Mouse (Mus musculus) MEL (cell line): ENCODE data around the gene Edc3. TPM values are rescaled to one million over a fixed set of nuclear protein-coding genes. Genes with fewer than 3 reads are reported as not detected.

ENCODE experiments used
- DNase-seq: peaks from one replicate; pipeline ENCODE4 v3.0.0; 2011; ENCODE audit warnings: low read depth, low spot score
- H3K27ac ChIP-seq: 2 replicates; pipeline ENCODE4 v1.5.1; 2012; ENCODE audit warnings: low read depth, mild to moderate bottlenecking, control low read depth, low read length, moderate library complexity; ENCODE audit not compliant: control insufficient read depth
- H3K27me3 ChIP-seq, 2 experiments: fragments of 150-350 bp in 1 of 2; sonication (generic) in 1 of 2; 2 replicates each; pipeline ENCODE4 v1.6.1; 2012; ENCODE audit warnings: low read length in 2 of 2, mild to moderate bottlenecking in 2 of 2, improper control_type of control experiment in 1 of 2, moderate library complexity in 1 of 2; ENCODE audit not compliant: insufficient read depth in 2 of 2, control insufficient read depth in 1 of 2
- H3K36me3 ChIP-seq, 2 experiments: 2 replicates each; pipeline ENCODE4 v1.6.1; 2012 to 2014; ENCODE audit warnings: low read length in 2 of 2, improper control_type of control experiment in 1 of 2, inconsistent platforms in 1 of 2, mild to moderate bottlenecking in 1 of 2; ENCODE audit not compliant: insufficient read depth in 2 of 2, control insufficient read depth in 1 of 2
- H3K4me1 ChIP-seq, 2 experiments: fragments of 150-350 bp in 1 of 2; sonication (generic) in 1 of 2; 2 replicates each; pipeline ENCODE4 v1.6.1; 2012; ENCODE audit warnings: low read length in 2 of 2, improper control_type of control experiment in 1 of 2, mild to moderate bottlenecking in 1 of 2; ENCODE audit not compliant: insufficient read depth in 2 of 2, control insufficient read depth in 1 of 2
- H3K4me3 ChIP-seq, 2 experiments: fragments of 150-350 bp in 1 of 2; sonication (generic) in 1 of 2; 2 replicates each; pipeline ENCODE4 v1.5.1; 2012; ENCODE audit warnings: low read depth in 2 of 2, low read length in 2 of 2, mild to moderate bottlenecking in 2 of 2, moderate library complexity in 2 of 2, control low read depth in 1 of 2, improper control_type of control experiment in 1 of 2; ENCODE audit not compliant: control insufficient read depth in 1 of 2, insufficient read depth in 1 of 2
- H3K79me2 ChIP-seq: 2 replicates; pipeline ENCODE4 v1.6.1; 2012; ENCODE audit warnings: mild to moderate bottlenecking, low read length, moderate library complexity; ENCODE audit not compliant: control insufficient read depth, poor library complexity, insufficient read depth
- H3K9ac ChIP-seq: 2 replicates; pipeline ENCODE4 v1.6.1; 2012; ENCODE audit warnings: low read depth, mild to moderate bottlenecking, control low read depth, low read length, moderate library complexity; ENCODE audit not compliant: control insufficient read depth, poor library complexity, severe bottlenecking
- H3K9me3 ChIP-seq: fragments of 150-350 bp; sonication (generic); replicated peaks from 2 replicates; pipeline ENCODE4 v1.6.1; 2012; ENCODE audit warnings: mild to moderate bottlenecking, low read length, improper control_type of control experiment, moderate library complexity; ENCODE audit not compliant: insufficient read depth
- CHD1 ChIP-seq: IDR thresholded peaks from 2 replicates; pipeline ENCODE4 v1.6.1; 2012; ENCODE audit warnings: low read depth, mild to moderate bottlenecking, inconsistent platforms, low read length, improper control_type of control experiment
- CTCF ChIP-seq, 3 experiments: IDR thresholded peaks in 2 of 3; conservative IDR thresholded peaks in 1 of 3; 2 replicates each; pipeline ENCODE4 v1.5.1; 2011 to 2012; ENCODE audit warnings: low read length in 3 of 3, low read depth in 2 of 3, mild to moderate bottlenecking in 2 of 3, improper control_type of control experiment in 1 of 3, inconsistent platforms in 1 of 3, mixed read lengths in 1 of 3, moderate library complexity in 1 of 3; ENCODE audit not compliant: control insufficient read depth in 1 of 3, insufficient read depth in 1 of 3, poor library complexity in 1 of 3, severe bottlenecking in 1 of 3
- E2F4 ChIP-seq: IDR thresholded peaks from 2 replicates; pipeline ENCODE4 v1.6.1; 2011; ENCODE audit warnings: low read depth, low read length, improper control_type of control experiment, borderline replicate concordance
- ETS1 ChIP-seq: IDR thresholded peaks from 2 replicates; pipeline ENCODE4 v1.6.1; 2012; ENCODE audit warnings: low read depth, mild to moderate bottlenecking, inconsistent platforms, low read length, improper control_type of control experiment, moderate library complexity
- MAFK ChIP-seq: IDR thresholded peaks from 2 replicates; pipeline ENCODE4 v1.6.1; 2011; ENCODE audit warnings: low read depth, mild to moderate bottlenecking, low read length, improper control_type of control experiment, borderline replicate concordance
- MAZ ChIP-seq: IDR thresholded peaks from 2 replicates; pipeline ENCODE4 v1.6.1; 2012; ENCODE audit warnings: low read depth, mild to moderate bottlenecking, inconsistent platforms, low read length, improper control_type of control experiment
- MYC ChIP-seq: IDR thresholded peaks from 2 replicates; pipeline ENCODE4 v1.6.1; 2011; ENCODE audit warnings: low read depth, mild to moderate bottlenecking, low read length, improper control_type of control experiment, moderate library complexity
- NELFE ChIP-seq: IDR thresholded peaks from 2 replicates; pipeline ENCODE4 v1.6.1; 2011; ENCODE audit warnings: low read depth, low read length, improper control_type of control experiment
- NRF1 ChIP-seq: IDR thresholded peaks from 2 replicates; pipeline ENCODE4 v1.6.1; 2014; ENCODE audit warnings: low read depth, mild to moderate bottlenecking, inconsistent platforms, low read length, improper control_type of control experiment, moderate library complexity; ENCODE audit not compliant: poor library complexity, insufficient read depth, severe bottlenecking
- POLR2AphosphoS2 ChIP-seq: IDR thresholded peaks from 2 replicates; pipeline ENCODE4 v1.6.1; 2011; ENCODE audit warnings: low read length, improper control_type of control experiment
- RAD21 ChIP-seq: IDR thresholded peaks from 2 replicates; pipeline ENCODE4 v1.6.1; 2011; ENCODE audit warnings: mild to moderate bottlenecking, low read depth, low read length, improper control_type of control experiment
- RCOR1 ChIP-seq: IDR thresholded peaks from 2 replicates; pipeline ENCODE4 v1.6.1; 2012; ENCODE audit warnings: low read depth, mild to moderate bottlenecking, inconsistent platforms, low read length, improper control_type of control experiment
- SMC3 ChIP-seq: IDR thresholded peaks from 2 replicates; pipeline ENCODE4 v1.6.1; 2011; ENCODE audit warnings: low read depth, low read length, improper control_type of control experiment
- TAL1 ChIP-seq: IDR thresholded peaks from 2 replicates; pipeline ENCODE4 v1.6.1; 2012; ENCODE audit warnings: mild to moderate bottlenecking, inconsistent platforms, low read length, moderate library complexity, mixed read lengths
- TCF12 ChIP-seq: IDR thresholded peaks from 2 replicates; pipeline ENCODE4 v1.6.1; 2014; ENCODE audit warnings: low read depth, mild to moderate bottlenecking, inconsistent platforms, low read length, improper control_type of control experiment, moderate library complexity
- UBTF ChIP-seq: IDR thresholded peaks from 2 replicates; pipeline ENCODE4 v1.6.1; 2012; ENCODE audit warnings: low read depth, mild to moderate bottlenecking, inconsistent platforms, low read length, improper control_type of control experiment, moderate library complexity, borderline replicate concordance; ENCODE audit not compliant: insufficient read depth
- USF1 ChIP-seq: IDR thresholded peaks from 2 replicates; pipeline ENCODE4 v1.6.1; 2014; ENCODE audit warnings: low read depth, mild to moderate bottlenecking, inconsistent platforms, low read length, improper control_type of control experiment, moderate library complexity
- USF2 ChIP-seq, 2 experiments: IDR thresholded peaks; 2 replicates each; pipeline ENCODE4 v1.6.1; 2011 to 2012; ENCODE audit warnings: improper control_type of control experiment in 2 of 2, low read length in 2 of 2, borderline replicate concordance in 1 of 2, inconsistent platforms in 1 of 2, low read depth in 1 of 2, mild to moderate bottlenecking in 1 of 2; ENCODE audit not compliant: insufficient read depth in 1 of 2
- ZKSCAN1 ChIP-seq: IDR thresholded peaks from 2 replicates; pipeline ENCODE4 v1.6.1; 2012; ENCODE audit warnings: low read depth, mild to moderate bottlenecking, inconsistent platforms, low read length, improper control_type of control experiment, moderate library complexity
- ZMIZ1 ChIP-seq: IDR thresholded peaks from 2 replicates; pipeline ENCODE4 v1.6.1; 2012; ENCODE audit warnings: low read depth, mild to moderate bottlenecking, inconsistent platforms, low read length, improper control_type of control experiment, moderate library complexity
- polyA plus RNA-seq, 2 experiments: library from polyadenylated mRNA; stranded (reverse) in 1 of 2; unstranded in 1 of 2; fragments of >175 nt in 1 of 2; fragments of >200 nt in 1 of 2; gene quantifications; 2 replicates each; pipeline versions ENCODE4 v1.2.1 to v1.2.4; 2012; ENCODE audit warnings: low replicate concordance in 2 of 2, low read depth in 1 of 2; ENCODE audit not compliant: insufficient read length in 2 of 2, insufficient read depth in 1 of 2, missing spikeins in 1 of 2
- total RNA-seq: library from RNA; depleted of rRNA; stranded (reverse); fragments of 300-350 nt; gene quantifications from 2 replicates; pipeline ENCODE4 v1.2.3, GENCODE M21; 2012

The Edc3 gene
- total and polyA plus RNA-seq, 3 experiments = 7.2 to 25.7 TPM; not detected in 1

GRCm38 (mm10) chr9:57765364-57766351, 57.3 kb downstream of the Edc3 start, which contains the start of gene Clk3 (continued):
- TF ChIP-seq MYC = no peak
- TF ChIP-seq RCOR1 = no peak
- peak; percentile 10; the same call in 1 of the 2 replicates for TF ChIP-seq TCF12
- no peak for TF ChIP-seq TAL1
- TF ChIP-seq MAFK = no peak
- no peak for TF ChIP-seq CTCF (IDR thresholded peaks at IDR 0.05 in 2 of 3, conservative IDR thresholded peaks at IDR 0.05 in 1 of 3; ENCODE audit: control insufficient read depth in 1 of 3, insufficient read depth in 1 of 3, low read depth in 2 of 3, low read length in 3 of 3, poor library complexity in 1 of 3, severe bottlenecking in 1 of 3)
- TF ChIP-seq MAZ = no peak
- no peak for TF ChIP-seq USF2 (IDR thresholded peaks at IDR 0.05; ENCODE audit: borderline replicate concordance in 1 of 2, insufficient read depth in 1 of 2, low read depth in 1 of 2, low read length in 2 of 2)
- TF ChIP-seq POLR2AphosphoS2 = no peak
- TF ChIP-seq UBTF = peak; percentile 80; the same call in 1 of the 2 replicates
- TF ChIP-seq, all 39 proteins: peak for 8

DNA sequence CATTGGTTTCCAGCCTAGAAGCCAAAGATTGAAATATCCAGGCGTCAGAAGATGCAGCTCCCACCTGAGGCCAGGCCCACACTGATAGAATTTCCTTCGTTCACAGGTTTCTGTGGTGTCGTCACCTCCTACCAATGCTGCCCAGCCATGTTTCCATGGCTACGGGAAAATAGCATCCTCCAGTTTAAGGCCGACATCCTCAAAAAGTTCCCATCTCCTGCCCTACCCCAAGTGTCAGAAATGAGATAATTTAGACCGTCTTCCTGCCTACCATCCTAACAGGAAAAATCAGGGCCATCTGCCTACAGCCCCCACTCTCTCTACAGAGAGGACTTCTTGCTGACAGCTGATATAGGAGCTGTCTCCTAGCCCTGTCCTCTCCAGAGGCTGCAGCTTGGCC, 58.1 kb downstream of the Edc3 start:
- Histone ChIP-seq H3K36me3 (peaks cover 1 to 36% of the 10 kb centered on the region in 2 experiments; a peak in 2 of 4 replicates), H3K27ac (no peak overlapping the region), H3K9me3 (no peaks in the 10 kb centered on the region), H3K4me3 (peak overlapping the region in 1 of 2 experiments; percentile 97; a peak in 1 of 4 replicates), H3K27me3 (peaks cover 0 to 1% of the 10 kb centered on the region in 2 experiments; a peak in 1 of 4 replicates)
- no peak for DNase-seq
- TF ChIP-seq SMC3 (no peak), USF1 (no peak), ZMIZ1 (no peak), ETS1 (no peak), NELFE (no peak)
- TF ChIP-seq, all 39 proteins: peak for 0
- Histone ChIP-seq H3K79me2 (peaks cover 41% of the 10 kb centered on the region), H3K4me1 (peaks cover 9 to 49% of the 10 kb centered on the region in 2 experiments), H3K9ac (no peak overlapping the region)

DNA sequence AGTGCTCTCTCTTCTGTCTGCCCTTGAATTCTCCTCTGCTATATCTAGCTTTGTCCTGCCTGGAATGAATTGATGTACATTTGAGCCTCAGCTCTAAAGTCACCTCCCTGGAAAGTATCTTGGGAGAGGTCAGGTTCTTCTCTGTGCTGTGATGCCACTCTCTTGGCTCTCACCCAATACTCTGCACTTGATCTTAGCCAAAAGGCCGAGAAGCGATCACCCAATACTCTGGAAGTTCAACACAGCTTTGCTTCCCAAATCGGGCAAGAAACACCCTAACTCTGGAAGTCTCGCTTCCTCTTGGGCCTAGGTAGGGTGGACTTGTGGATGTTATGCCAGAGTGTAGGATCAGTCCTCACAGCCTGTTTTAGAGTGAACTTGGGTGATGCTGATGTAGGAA, 58.9 kb downstream of the Edc3 start:
- no peak overlapping the region for H3K9ac ChIP-seq
- H3K27me3 ChIP-seq = peaks cover 0 to 1% of the 10 kb centered on the region in 2 experiments; a peak in 1 of 4 replicates
- TF ChIP-seq E2F4 (no peak), NELFE (no peak), USF1 (no peak), RAD21 (no peak), ZKSCAN1 (no peak), CHD1 (no peak), NRF1 (no peak)
- no peak overlapping the region for H3K27ac ChIP-seq
- H3K4me3 ChIP-seq = no peak overlapping the region
- no peak for DNase-seq
- H3K4me1 ChIP-seq = peaks cover 9 to 50% of the 10 kb centered on the region in 2 experiments
- no peaks in the 10 kb centered on the region for H3K9me3 ChIP-seq
- peaks cover 33% of the 10 kb centered on the region for H3K79me2 ChIP-seq
- H3K36me3 ChIP-seq = peaks cover 0 to 34% of the 10 kb centered on the region in 2 experiments; a peak in 2 of 4 replicates
